Mouse (Mus musculus): ENCODE measurements at regions not wholly inside any gene's neighbourhood (a gene's known extent, or its start where the extent isn't known, plus 50 kb on each side); places are given as distances from the start of the nearest gene placed in this dataset.

GRCm38 (mm10) chr15:96077756-96078155 is 209.6 kb upstream of the Arid2 start:
- TF ChIP-seq CTCF (IDR thresholded peaks at IDR 0.05; ENCODE audit: control insufficient read depth, insufficient read depth, insufficient read length) (no peak), MYOD1 (IDR thresholded peaks at IDR 0.05; ENCODE audit: control insufficient read depth, insufficient read length, low read depth) (no peak), MYOG (IDR thresholded peaks at IDR 0.05; ENCODE audit: control insufficient read depth, extremely low read depth, insufficient read length) (no peak)

Data from C2C12 (cell line).